Mouse (Mus musculus): ENCODE data around the gene Cacng2. TPM values are rescaled to one million over a fixed set of nuclear protein-coding genes. Genes with fewer than 3 reads are reported as not detected.

Gene Cacng2
- polyA plus RNA-seq, 1 experiment = 28.4 TPM

- Histone ChIP-seq H3K4me1 (ENCODE audit: control insufficient read depth, insufficient read depth, low read length) (peaks cover 6% of the 10 kb centered on the region), H3K4me3 (ENCODE audit: insufficient read depth, low read length) (no peak overlapping the region), H3K27ac (ENCODE audit: insufficient read depth, low read length) (no peak overlapping the region)
- TF ChIP-seq POLR2A (IDR thresholded peaks at IDR 0.05; ENCODE audit: extremely low read depth, insufficient read depth, low read length) (no peak), CTCF (IDR thresholded peaks at IDR 0.05; ENCODE audit: extremely low read depth, insufficient read depth, low read length) (no peak)
Observed at GRCm38 (mm10) chr15:77983391-77983790, 136.4 kb downstream of the Cacng2 start.

- no peak overlapping the region for H3K27ac ChIP-seq (ENCODE audit: insufficient read depth, low read length)
- H3K4me1 ChIP-seq (ENCODE audit: control insufficient read depth, insufficient read depth, low read length) = peaks cover 6% of the 10 kb centered on the region
- H3K4me3 ChIP-seq (ENCODE audit: insufficient read depth, low read length) = no peak overlapping the region
- TF ChIP-seq POLR2A (IDR thresholded peaks at IDR 0.05; ENCODE audit: extremely low read depth, insufficient read depth, low read length) = no peak
- TF ChIP-seq CTCF (IDR thresholded peaks at IDR 0.05; ENCODE audit: extremely low read depth, insufficient read depth, low read length) = peak; percentile 83
Observed at GRCm38 (mm10) chr15:77982195-77982939, 137.5 kb downstream of the Cacng2 start.

- no peak overlapping the region for H3K4me3 ChIP-seq (ENCODE audit: insufficient read depth, low read length)
- no peak for TF ChIP-seq POLR2A (IDR thresholded peaks at IDR 0.05; ENCODE audit: extremely low read depth, insufficient read depth, low read length)
- TF ChIP-seq CTCF (IDR thresholded peaks at IDR 0.05; ENCODE audit: extremely low read depth, insufficient read depth, low read length) = no peak
- H3K4me1 ChIP-seq (ENCODE audit: control insufficient read depth, insufficient read depth, low read length) = peaks cover 6% of the 10 kb centered on the region
- no peak overlapping the region for H3K27ac ChIP-seq (ENCODE audit: insufficient read depth, low read length)
Observed at GRCm38 (mm10) chr15:77981181-77981680, 138.6 kb downstream of the Cacng2 start.

- TF ChIP-seq POLR2A (IDR thresholded peaks at IDR 0.05; ENCODE audit: extremely low read depth, insufficient read depth, low read length) = no peak
- no peak for TF ChIP-seq CTCF (IDR thresholded peaks at IDR 0.05; ENCODE audit: extremely low read depth, insufficient read depth, low read length)
- peaks cover 6% of the 10 kb centered on the region for H3K4me1 ChIP-seq (ENCODE audit: control insufficient read depth, insufficient read depth, low read length)
- H3K4me3 ChIP-seq (ENCODE audit: insufficient read depth, low read length) = no peak overlapping the region
- H3K27ac ChIP-seq (ENCODE audit: insufficient read depth, low read length) = no peak overlapping the region
Observed at GRCm38 (mm10) chr15:77979427-77979865, 140.4 kb downstream of the Cacng2 start.

- H3K4me1 ChIP-seq (ENCODE audit: control insufficient read depth, insufficient read depth, low read length) = peaks cover 6% of the 10 kb centered on the region
- no peak for TF ChIP-seq POLR2A (IDR thresholded peaks at IDR 0.05; ENCODE audit: extremely low read depth, insufficient read depth, low read length)
- TF ChIP-seq CTCF (IDR thresholded peaks at IDR 0.05; ENCODE audit: extremely low read depth, insufficient read depth, low read length) = no peak
- no peak overlapping the region for H3K27ac ChIP-seq (ENCODE audit: insufficient read depth, low read length)
- H3K4me3 ChIP-seq (ENCODE audit: insufficient read depth, low read length) = no peak overlapping the region
Observed at GRCm38 (mm10) chr15:77977663-77978062, 142.2 kb downstream of the Cacng2 start.

- H3K4me1 ChIP-seq (ENCODE audit: control insufficient read depth, insufficient read depth, low read length) = no peaks in the 10 kb centered on the region
- TF ChIP-seq CTCF (IDR thresholded peaks at IDR 0.05; ENCODE audit: extremely low read depth, insufficient read depth, low read length) (no peak), POLR2A (IDR thresholded peaks at IDR 0.05; ENCODE audit: extremely low read depth, insufficient read depth, low read length) (no peak)
- no peak overlapping the region for H3K27ac ChIP-seq (ENCODE audit: insufficient read depth, low read length)
- H3K4me3 ChIP-seq (ENCODE audit: insufficient read depth, low read length) = no peak overlapping the region
Observed at GRCm38 (mm10) chr15:77974165-77974841, 145.5 kb downstream of the Cacng2 start.

- H3K4me3 ChIP-seq (ENCODE audit: insufficient read depth, low read length) = peak within 1 kb of the TSS; percentile 96
- TF ChIP-seq CTCF (IDR thresholded peaks at IDR 0.05; ENCODE audit: extremely low read depth, insufficient read depth, low read length) (no peak), POLR2A (IDR thresholded peaks at IDR 0.05; ENCODE audit: extremely low read depth, insufficient read depth, low read length) (peak; percentile 69)
- peak within 1 kb of the TSS; percentile 96 for H3K27ac ChIP-seq (ENCODE audit: insufficient read depth, low read length)
- peaks cover 2% of the 10 kb centered on the region; the same call in 1 of the 2 replicates for H3K4me1 ChIP-seq (ENCODE audit: control insufficient read depth, insufficient read depth, low read length)
Observed at GRCm38 (mm10) chr15:77970470-77971292, 149.1 kb downstream of the Cacng2 start, which contains the start of gene Eif3d. TSS of gene Eif3d (minus strand) at chr15:77970813.

GRCm38 (mm10) chr15:77969940-77970469 is 149.8 kb downstream of the Cacng2 start:
- Histone ChIP-seq H3K4me3 (ENCODE audit: insufficient read depth, low read length) (peak overlapping the region; percentile 96), H3K4me1 (ENCODE audit: control insufficient read depth, insufficient read depth, low read length) (peaks cover 2% of the 10 kb centered on the region; the same call in 1 of the 2 replicates), H3K27ac (ENCODE audit: insufficient read depth, low read length) (no peak overlapping the region)
- TF ChIP-seq CTCF (IDR thresholded peaks at IDR 0.05; ENCODE audit: extremely low read depth, insufficient read depth, low read length) (no peak), POLR2A (IDR thresholded peaks at IDR 0.05; ENCODE audit: extremely low read depth, insufficient read depth, low read length) (no peak)

GRCm38 (mm10) chr15:77965117-77965528 is 154.7 kb downstream of the Cacng2 start:
- no peak overlapping the region for H3K4me3 ChIP-seq (ENCODE audit: insufficient read depth, low read length)
- TF ChIP-seq CTCF (IDR thresholded peaks at IDR 0.05; ENCODE audit: extremely low read depth, insufficient read depth, low read length) = no peak
- TF ChIP-seq POLR2A (IDR thresholded peaks at IDR 0.05; ENCODE audit: extremely low read depth, insufficient read depth, low read length) = no peak
- H3K27ac ChIP-seq (ENCODE audit: insufficient read depth, low read length) = no peak overlapping the region
- H3K4me1 ChIP-seq (ENCODE audit: control insufficient read depth, insufficient read depth, low read length) = peaks cover 2% of the 10 kb centered on the region; the same call in 1 of the 2 replicates
